Mouse (Mus musculus) C2C12 (cell line): Measurements from ENCODE around the gene Ces3b.

Source experiments
- CTCF ChIP-seq: IDR thresholded peaks from one replicate; pipeline ENCODE4 v1.5.1; 2011; ENCODE audit not compliant: control insufficient read depth, insufficient read depth, insufficient read length
- MAX ChIP-seq: IDR thresholded peaks from one replicate; pipeline ENCODE4 v1.6.1; 2011; ENCODE audit warnings: mild to moderate bottlenecking, control low read depth
- USF1 ChIP-seq: IDR thresholded peaks from one replicate; pipeline ENCODE4 v1.6.1; 2011; ENCODE audit warnings: low read depth, mild to moderate bottlenecking, control low read depth, moderate library complexity

DNA sequence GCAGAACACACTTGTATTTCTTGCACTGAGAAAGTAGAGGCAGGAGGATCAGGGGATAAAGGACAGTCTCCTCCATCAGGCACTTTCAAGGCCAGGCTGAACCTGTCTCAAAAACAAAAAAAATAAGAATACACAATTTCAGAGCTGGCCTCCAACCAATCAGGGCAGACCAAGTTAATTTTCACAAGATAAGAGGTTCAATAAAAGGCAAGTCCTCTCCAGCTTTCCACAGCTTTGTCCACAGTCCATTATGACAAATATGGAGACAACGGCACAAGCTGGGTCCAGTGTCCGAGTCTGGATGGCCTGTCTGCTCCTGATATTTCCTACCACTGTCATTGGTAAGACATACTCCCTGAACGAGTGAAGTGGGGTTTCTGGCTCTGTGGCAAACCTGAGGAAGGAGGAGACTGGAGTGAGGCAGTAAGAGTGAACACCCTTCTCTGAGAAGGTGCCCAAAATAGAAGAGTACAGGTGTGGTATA, 35.1 kb upstream of the Ces3b start, which contains the start of gene Ces3a:
- TF ChIP-seq MAX (no peak), CTCF (no peak), USF1 (no peak)
